Mouse (Mus musculus): ENCODE measurements around the gene Cnot1.

Gene Cnot1

DNA sequence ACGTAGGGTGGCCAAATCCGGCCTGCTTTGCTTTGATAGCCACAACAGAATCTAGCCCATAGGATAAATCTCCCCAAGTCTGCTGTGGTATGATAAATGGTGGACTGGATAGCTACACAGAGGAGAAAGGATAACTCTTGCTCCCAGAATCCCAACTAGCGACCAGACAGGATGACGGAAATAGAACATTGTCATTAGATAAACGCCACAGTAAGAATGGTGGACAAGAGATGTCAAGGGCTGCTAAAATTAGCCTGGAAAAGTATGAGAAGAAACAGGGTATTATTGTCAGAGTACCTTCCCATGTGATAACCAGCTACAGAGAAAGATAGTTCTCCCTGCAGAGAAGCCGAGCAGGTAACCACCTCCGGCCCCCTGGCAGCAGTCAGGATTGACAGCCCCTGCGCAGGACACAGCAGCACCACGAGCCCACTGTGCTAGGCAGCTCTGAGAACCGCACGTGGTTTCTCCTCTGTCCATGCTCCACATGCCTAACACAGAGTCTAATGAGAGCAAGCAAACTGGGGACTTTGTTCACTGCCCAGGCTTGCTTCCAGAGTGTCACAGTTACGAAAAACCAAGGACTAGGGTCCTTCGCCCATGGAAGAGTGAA lies 116.2 kb downstream of the Cnot1 start:
- peak in 1 of 2 experiments; percentile 23 for DNase-seq (ENCODE audit: low spot score in 2 of 2)

DNA sequence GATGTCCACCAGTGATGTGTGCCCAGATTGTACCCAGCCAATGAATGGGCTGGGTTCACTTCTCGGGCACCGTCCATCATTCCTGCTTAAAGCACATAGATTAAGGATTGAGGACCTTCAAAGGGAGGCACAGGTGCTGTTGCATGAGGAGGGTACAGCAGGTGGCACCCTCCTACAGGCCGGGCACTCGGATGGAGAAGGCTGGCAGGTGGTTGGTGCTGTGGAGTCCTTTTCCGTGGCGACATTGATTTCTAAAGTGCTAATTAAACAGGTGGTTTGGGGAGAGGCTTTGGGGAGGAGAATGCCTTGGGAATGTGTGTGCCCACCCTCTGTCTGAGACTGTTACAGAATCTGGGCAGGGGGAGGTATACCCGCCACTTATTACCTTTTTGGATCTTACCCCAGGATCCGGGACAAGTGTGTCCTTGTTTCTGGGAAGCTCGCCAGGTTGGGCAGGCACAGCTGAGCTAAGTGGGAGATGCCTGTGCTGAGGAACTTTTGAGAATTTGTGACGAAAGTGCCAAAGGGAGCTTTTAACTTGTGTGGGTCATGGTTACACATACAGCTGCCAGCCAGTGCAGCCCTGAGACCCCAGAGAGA lies 119.1 kb downstream of the Cnot1 start:
- DNase-seq (ENCODE audit: low spot score in 2 of 2), result no peak

DNA sequence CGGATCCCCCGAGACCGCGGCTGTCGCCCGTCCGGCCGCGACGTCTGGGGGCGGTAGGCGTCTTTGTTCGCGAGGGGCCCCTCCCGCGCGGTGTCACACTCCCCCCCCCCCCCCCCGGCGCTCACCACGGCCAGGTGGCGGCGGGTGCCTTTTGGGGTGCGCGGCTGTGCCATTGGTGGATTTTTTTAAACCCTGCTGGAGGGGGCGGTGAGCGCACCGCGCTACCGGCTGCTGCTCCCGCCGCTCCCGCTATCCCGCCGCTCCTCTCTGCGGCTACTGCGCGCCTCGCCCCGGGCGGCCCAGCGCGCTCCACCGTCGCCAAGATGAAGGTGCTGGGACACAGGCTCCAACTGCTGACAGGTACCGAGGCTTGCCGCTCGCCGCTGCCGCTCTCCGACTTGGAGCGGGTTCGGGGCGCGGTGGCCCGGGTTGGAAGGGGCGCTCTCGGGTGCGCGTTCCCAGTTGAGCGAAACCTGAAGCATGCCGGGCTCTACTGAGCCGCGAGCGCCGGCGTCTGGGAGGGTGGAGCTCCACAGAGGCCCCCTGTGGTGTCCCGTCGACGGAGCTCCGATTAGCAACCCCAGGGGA lies 129.1 kb downstream of the Cnot1 start:
- DNase-seq (ENCODE audit: low spot score in 2 of 2), result peak in 1 of 2 experiments; percentile 21

DNA sequence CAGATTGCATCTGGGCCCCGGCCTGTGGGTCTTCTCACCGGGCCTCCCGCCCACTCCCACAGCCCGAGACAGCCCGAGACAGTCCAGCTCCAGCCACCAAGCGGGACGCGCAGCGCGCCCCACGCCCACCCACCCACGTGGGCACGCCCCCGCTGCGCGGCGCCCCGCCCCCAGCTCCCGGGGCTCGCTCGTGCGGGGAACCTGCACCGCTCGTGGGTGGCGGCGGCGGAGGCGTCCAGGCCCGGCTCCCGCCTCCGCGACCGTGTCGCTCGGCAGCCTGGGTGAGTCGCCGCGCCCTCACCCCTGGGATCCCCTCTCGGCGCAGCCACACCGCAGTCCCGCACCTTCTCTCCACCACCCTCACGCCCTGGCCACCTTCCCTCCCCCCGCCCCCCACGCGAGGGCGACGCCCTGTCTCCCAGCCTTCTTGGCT lies 129.7 kb downstream of the Cnot1 start:
- DNase-seq (ENCODE audit: low spot score in 2 of 2), result no peak

DNA sequence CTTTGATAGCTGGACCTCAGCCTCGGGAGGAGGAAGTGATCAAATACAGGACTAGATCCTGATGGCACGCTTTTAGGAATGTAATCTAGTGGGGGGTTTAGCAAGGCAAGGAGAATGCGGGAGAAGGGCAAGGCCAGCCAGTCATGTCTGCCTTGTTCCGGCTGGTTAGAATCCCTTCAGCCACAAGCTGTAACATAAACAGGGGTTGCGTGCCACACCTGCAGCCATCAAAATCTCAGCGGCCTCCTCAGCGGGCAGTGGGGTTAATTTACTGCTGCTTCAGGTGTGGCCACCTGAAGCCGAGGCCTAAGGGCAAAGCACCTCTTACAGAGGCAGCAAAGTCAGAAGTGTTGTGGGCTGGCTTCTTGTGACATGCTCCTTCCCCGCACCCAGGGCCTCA lies 130.6 kb downstream of the Cnot1 start, which contains the start of gene Ndrg4:
TSS of gene Ndrg4 (plus strand) at position 350 of the 400 bp plus-strand sequence.
- DNase-seq (ENCODE audit: low spot score in 2 of 2), result no peak

GRCm38 (mm10) chr8:95672811-95673210 lies 134.5 kb downstream of the Cnot1 start:
- no peak for DNase-seq (ENCODE audit: low spot score in 2 of 2)

DNA sequence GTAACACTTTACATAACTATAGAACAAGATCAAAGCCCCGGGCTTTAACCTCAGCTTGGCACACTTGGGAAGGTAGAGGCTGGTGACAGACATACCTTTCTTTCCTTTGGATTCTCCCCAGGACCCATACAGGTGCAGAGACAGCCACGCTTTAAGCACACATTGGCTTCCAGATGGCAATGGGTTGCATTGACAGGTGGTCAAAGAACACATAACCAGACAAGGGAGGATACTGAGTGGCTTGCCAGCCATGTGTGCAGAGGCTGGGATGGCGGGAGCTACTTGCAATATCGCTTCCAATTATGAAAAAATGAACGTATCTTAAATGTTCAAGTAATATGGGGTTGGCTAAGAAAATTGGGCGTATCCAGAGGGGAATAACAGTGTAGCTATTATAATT lies 135.4 kb downstream of the Cnot1 start:
- DNase-seq (ENCODE audit: low spot score in 2 of 2), result no peak

- DNase-seq (ENCODE audit: low spot score in 2 of 2), result no peak
Observed at GRCm38 (mm10) chr8:95669967-95670366, 137.3 kb downstream of the Cnot1 start.

All from spleen, postnatal 10 days (tissue).